Mouse (Mus musculus) c-Kit-positive CD71-negative TER-119-negative erythroid progenitor cells, embryonic 14.5 days (primary cell): ENCODE data around the gene Arhgef26.

Source experiments
- DNase-seq: peaks from one replicate; pipeline ENCODE4 v3.0.0-alpha.2; 2013; ENCODE audit warnings: low read depth

Gene Arhgef26

GRCm38 (mm10) chr3:62382853-62383252 lies 44.7 kb downstream of the Arhgef26 start:
- DNase-seq = no peak

- DNase-seq = no peak
Observed at GRCm38 (mm10) chr3:62392636-62393035, 54.5 kb downstream of the Arhgef26 start.

GRCm38 (mm10) chr3:62394284-62394683 lies 56.1 kb downstream of the Arhgef26 start:
- DNase-seq = no peak

GRCm38 (mm10) chr3:62395368-62395767 lies 57.2 kb downstream of the Arhgef26 start:
- DNase-seq = no peak

- no peak for DNase-seq
Observed at GRCm38 (mm10) chr3:62396109-62396508, 58.0 kb downstream of the Arhgef26 start.

GRCm38 (mm10) chr3:62398094-62398493 lies 60.0 kb downstream of the Arhgef26 start:
- DNase-seq = no peak

GRCm38 (mm10) chr3:62399826-62400746 lies 61.9 kb downstream of the Arhgef26 start:
- no peak for DNase-seq

- no peak for DNase-seq
Observed at GRCm38 (mm10) chr3:62402466-62402865, 64.3 kb downstream of the Arhgef26 start.

GRCm38 (mm10) chr3:62404477-62405246 lies 66.5 kb downstream of the Arhgef26 start:
- DNase-seq = no peak

- no peak for DNase-seq
Observed at GRCm38 (mm10) chr3:62409555-62410182, 71.5 kb downstream of the Arhgef26 start.

- no peak for DNase-seq
Observed at GRCm38 (mm10) chr3:62410491-62410890, 72.3 kb downstream of the Arhgef26 start.

- no peak for DNase-seq
Observed at GRCm38 (mm10) chr3:62412704-62413103, 74.6 kb downstream of the Arhgef26 start.

GRCm38 (mm10) chr3:62414926-62415325 lies 76.8 kb downstream of the Arhgef26 start:
- no peak for DNase-seq

- no peak for DNase-seq
Observed at GRCm38 (mm10) chr3:62417458-62417857, 79.3 kb downstream of the Arhgef26 start.

GRCm38 (mm10) chr3:62418387-62419138 lies 80.4 kb downstream of the Arhgef26 start:
- DNase-seq = no peak

GRCm38 (mm10) chr3:62433675-62434074 lies 95.5 kb downstream of the Arhgef26 start:
- no peak for DNase-seq

- DNase-seq = no peak
Observed at GRCm38 (mm10) chr3:62435923-62436322, 97.8 kb downstream of the Arhgef26 start.

GRCm38 (mm10) chr3:62440431-62440969 lies 102.4 kb downstream of the Arhgef26 start:
- no peak for DNase-seq

GRCm38 (mm10) chr3:62443582-62444194 lies 105.5 kb downstream of the Arhgef26 start:
- no peak for DNase-seq

GRCm38 (mm10) chr3:62446271-62446670 lies 108.1 kb downstream of the Arhgef26 start:
- no peak for DNase-seq

GRCm38 (mm10) chr3:62447151-62447550 lies 109.0 kb downstream of the Arhgef26 start:
- no peak for DNase-seq
